Mouse (Mus musculus): ENCODE results near the gene Slc13a3.
"Not testable (repeated sequence)": the region's sequence is repeated elsewhere in the genome, so short reads cannot be mapped to it uniquely, and the experiment has no call there.

Slc13a3 gene

DNA sequence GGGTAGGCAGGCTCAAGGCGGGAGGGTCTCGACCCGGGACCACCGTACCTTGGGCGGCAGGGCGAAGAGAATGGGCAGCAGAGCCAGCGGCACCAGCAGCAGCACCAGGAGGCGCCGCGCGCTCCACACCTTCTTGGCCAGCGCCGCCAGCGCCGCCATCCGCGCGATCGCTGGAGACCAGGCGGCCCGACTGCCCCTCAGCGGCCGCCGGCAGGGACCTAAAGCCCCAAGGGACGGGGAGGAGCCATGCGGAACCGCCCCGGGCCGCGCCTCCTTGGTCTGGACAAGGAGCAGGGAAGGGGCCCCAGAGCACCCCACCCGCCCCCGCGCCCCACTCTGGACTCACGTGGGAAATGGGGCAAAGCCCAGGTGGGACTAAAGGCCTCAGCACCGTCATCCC, at the start of gene Slc13a3:
Slc13a3 (minus strand) TSS at position 228 of the 400 bp plus-strand sequence.
- DNase-seq (ENCODE audit: low read depth), result no peak

GRCm38 (mm10) chr2:165515178-165515728, 42.2 kb upstream of the Slc13a3 start:
- no peak for DNase-seq (ENCODE audit: low read depth)

GRCm38 (mm10) chr2:165512870-165513600, 40.0 kb upstream of the Slc13a3 start:
- DNase-seq (ENCODE audit: low read depth), result peak; percentile 20

DNA sequence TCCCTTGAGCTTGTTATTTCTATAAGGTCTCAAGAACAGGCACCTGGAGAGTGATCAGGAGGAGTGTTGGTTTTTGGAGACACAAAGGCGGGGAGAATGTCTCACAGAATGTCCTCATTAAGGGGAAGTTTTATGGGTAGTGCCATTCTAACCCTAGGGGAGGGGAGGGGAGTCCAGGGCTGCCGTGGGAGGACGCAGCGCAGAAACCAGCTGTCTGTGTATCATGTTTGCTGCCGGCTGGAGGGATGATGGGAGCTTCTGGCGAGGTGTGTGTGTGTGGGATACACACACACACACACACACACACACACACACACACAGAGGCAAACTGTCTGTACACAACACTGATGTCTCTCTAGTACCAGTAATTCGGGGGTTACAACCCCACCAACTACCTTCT, 39.4 kb upstream of the Slc13a3 start:
- no peak for DNase-seq (ENCODE audit: low read depth)

DNA sequence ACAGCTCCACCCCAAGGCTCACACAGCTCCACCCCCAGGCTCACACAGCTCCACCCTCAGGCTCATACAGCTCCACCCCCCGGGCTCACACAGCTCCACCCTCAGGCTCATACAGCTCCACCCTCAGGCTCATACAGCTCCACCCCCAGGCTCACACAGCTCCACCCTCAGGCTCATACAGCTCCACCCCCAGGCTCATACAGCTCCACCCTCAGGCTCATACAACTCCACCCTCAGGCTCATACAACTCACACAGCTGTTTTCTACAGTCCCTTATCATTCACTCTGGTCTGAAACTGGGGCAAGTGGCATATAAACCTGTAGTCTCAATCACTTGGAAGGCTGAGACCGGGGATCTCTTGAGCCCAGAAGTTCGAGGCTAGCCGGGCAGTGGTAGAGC, 38.5 kb upstream of the Slc13a3 start:
- not testable (repeated sequence) for DNase-seq (ENCODE audit: low read depth)

- DNase-seq (ENCODE audit: low read depth), result not testable (repeated sequence)
These were observed 38.0 kb upstream of the Slc13a3 start for GRCm38 (mm10) chr2:165510914-165511458.

DNA sequence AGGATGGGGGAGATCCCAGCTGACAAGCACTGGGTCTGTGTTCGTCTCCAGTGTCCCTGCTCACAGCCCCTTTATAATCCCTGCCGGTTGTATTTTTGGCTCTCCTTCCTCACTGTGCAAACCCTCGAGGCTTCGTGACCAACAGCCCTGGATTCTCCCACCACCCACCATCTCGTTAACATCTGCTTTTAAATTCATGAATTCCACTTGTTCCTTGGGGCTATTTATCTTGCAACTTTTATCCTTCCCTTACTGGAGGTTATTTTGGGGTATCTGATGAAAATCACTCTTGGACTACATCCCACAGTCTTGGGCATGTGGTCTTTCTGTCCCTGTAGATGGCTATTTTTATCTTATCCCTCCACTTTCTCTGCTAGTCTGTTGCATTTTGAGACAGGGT, 37.4 kb upstream of the Slc13a3 start:
- DNase-seq (ENCODE audit: low read depth), result no peak

DNA sequence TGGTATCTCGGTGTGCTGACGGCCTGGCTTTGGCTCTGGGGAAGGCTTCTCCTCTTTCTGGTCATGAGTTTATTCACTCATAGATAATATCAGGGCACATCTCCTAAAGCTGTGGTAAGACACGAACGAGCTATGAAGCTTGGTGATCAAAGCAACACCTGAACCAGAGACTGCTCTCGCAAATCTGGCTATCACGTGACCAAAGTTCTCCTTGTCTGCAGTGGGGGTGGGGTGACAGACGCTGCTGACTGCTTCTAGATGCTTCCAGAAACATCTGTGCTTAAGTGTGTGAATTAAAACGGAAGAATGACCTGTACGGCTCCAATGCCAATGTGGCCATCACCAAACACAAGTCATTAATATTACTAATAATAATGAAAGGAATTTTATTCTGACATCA, 36.7 kb upstream of the Slc13a3 start:
- DNase-seq (ENCODE audit: low read depth), result no peak

DNA sequence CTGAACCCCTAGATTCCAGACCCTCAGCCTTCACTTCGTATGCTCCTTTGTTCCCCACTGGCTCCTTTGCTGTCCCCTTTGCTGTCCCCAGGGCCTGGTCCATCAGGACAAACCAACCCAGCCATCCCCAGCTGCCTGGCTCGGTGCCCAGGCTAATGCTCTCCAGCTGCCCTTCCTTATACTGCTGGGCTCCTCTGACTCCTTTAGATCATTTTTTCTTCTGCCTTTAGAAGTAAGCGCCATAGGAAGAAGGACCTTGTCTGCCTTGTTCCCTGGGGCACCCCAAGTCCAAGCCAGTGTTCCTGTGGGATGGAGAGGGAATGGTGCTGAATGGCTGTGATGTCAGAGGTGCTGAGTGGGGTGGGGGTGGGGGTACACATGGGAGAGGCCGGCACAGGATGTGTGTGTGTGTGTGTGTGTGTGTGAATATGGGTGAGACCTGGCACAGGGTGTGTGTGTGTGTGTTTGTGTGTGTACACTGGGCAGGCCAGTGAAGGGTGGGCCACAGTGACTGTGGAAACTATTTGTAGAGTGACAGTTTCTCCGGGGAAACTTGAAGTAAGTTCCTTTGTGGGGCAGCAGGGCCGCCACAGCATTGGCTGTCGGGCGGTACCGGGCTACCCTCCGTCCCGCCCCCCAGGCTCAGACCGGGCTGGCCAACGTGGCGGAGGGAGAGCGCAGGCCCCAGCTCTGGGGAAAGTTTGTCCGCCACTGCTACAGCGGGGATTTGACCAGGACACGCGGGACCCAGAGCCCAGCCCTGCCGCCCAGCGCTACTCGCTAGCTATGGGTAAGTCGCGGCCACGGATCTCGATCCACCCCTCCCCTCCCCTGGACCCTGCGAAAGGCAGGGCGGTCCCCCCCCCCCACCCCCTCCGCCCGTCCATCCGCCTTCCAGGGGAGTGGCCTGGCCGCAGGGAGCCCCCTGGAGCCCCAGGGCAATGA, 30.5 kb upstream of the Slc13a3 start, which contains the start of gene Slc2a10:
Slc2a10 (plus strand) TSS at position 529 of the 945 bp plus-strand sequence.
- DNase-seq (ENCODE audit: low read depth), result peak; percentile 85

GRCm38 (mm10) chr2:165498816-165499215, 25.8 kb upstream of the Slc13a3 start:
- peak; percentile 28 for DNase-seq (ENCODE audit: low read depth)

DNA sequence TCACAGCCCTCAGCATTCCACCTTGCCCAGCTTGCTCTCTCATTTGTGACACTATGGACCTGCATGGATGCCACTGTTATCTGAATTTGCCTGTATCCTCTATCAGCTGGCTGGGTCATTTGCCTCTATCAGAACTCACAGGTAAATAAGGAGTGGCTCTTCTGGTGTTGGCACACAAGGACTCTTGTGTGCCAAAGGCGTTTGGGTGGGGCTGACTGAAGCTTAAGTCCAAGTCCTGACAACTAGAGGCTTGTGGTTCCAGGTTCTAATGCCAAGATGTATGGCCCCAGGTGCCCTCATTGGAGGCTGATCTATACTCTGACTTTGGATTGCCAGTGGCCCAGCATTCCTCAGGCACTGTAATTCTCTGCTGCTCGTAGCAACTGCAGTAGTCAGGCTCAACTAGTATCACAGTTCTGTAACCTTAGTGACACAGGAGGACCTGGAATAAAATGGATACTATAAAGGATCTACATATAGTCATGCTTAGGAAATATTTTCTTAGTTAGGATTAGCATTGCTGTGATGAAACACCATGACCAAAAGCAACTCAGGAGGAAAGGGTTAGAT, 24.8 kb upstream of the Slc13a3 start:
- no peak for DNase-seq (ENCODE audit: low read depth)

DNA sequence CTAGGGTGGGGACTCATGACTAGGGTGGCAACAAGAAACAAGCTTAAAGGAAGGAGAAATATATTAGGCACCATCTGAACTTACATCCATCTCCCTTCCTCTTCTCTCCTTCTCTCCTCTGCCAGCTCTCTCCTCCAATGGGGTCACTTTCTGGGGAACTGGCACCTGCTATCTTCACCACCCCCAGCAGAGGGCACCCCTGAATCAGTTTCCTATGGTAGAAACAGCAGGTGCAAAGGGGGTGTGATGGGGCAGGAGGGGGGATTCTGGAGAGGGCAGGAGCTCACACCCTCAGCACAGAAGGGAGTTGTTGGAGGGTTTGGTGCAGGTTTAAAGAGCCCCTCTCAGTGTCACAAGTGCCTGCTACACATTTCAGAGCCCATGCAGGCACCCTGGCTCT, 23.2 kb upstream of the Slc13a3 start:
- peak; percentile 68 for DNase-seq (ENCODE audit: low read depth)

DNA sequence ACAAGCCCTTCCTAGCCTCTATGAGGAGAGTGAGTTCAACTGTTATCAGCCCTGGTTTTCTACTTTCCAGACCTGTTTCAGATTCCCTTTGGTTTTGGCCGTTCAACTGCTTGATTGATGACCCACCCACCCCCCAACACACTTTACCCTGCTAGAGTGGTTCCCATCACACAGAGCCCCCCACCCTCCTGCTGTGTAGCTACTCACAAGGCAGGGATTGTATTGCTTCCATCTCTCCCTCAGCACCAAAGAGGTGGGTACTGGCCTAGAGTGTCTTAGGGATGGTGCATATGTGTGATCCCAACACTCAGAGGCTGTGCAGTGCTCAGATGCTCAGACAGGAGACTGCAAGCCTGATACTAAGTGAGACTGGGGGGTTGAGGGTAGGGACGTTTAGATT, 21.5 kb upstream of the Slc13a3 start:
- DNase-seq (ENCODE audit: low read depth), result no peak

DNA sequence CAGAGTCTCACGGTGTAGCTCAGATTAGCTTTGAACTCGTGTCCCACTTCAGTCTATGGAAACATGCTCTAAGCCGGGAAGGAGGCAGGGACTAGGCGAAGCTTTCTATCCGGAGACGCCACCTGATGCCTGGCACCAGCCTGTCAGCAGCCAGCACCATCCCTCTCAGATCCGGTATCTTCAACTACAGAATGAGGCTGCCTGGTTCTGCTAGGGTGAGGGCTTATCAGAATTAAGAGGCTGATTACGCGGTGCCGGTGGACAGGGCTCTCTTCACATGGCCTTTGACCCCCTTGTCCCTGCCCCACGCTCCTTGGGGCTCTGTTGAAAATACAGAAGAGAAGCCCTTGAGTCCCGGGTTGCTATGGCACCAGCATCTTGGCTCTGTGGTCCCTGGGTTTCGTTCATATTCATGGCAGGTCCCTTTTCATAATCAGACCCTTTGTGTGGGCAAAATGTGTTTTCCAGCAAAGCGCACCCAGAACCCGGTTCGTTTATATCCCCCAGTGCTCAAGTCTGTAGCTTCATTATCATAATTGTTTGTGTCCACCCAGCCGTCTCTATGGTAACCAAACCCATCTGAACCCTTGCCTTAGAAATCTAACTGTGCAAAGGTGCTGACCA, 20.7 kb upstream of the Slc13a3 start:
- no peak for DNase-seq (ENCODE audit: low read depth)

GRCm38 (mm10) chr2:165492648-165493553, 19.9 kb upstream of the Slc13a3 start, which contains the start of gene Trp53rka:
Gene Trp53rka (minus strand): TSS chr2:165493324.
- peak; percentile 89 for DNase-seq (ENCODE audit: low read depth)

GRCm38 (mm10) chr2:165486881-165487535, 14.0 kb upstream of the Slc13a3 start:
- DNase-seq (ENCODE audit: low read depth), result peak; percentile 79

GRCm38 (mm10) chr2:165486401-165486800, 13.4 kb upstream of the Slc13a3 start:
- DNase-seq (ENCODE audit: low read depth), result peak; percentile 42

DNA sequence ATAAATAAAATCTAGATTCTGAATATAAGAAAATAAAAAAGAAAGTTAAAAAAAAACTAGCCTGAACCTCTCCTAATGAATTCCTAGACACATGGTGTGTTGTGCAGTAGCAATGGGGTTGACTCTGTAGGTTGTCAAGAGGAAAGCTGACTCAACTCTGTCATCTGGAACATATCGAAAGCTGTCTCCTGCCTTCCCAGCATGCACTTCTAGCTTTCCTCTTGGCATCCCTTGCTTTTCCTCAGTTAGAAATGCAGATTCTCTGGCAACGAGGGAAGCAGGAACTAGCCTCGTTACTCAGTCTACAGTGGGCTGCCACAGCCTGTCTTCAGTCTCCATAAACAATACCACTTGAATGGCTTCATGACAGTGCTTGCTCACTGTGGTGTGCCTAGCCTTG, 12.8 kb upstream of the Slc13a3 start:
- DNase-seq (ENCODE audit: low read depth), result peak; percentile 23

DNA sequence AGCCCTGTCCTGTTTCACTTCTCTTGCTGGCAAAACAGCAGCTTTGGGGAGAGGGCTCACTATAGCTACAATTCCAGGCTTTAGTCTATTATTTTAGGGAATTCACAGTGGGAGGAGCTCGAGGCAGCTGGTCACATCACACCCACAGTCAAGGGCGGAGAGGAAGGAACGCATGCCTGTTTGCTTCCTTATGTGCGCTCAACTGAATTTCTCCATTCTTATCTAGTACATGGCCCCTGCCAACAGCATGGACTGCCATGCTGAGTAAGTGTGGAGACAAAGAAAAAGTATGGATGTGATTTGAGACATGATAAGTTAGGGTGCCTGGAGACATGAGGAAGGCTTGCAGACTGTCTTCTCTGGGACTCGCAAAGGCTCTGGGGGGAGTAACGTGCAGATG, 11.1 kb upstream of the Slc13a3 start:
- DNase-seq (ENCODE audit: low read depth), result no peak

GRCm38 (mm10) chr2:165482003-165482402, 9.0 kb upstream of the Slc13a3 start:
- DNase-seq (ENCODE audit: low read depth), result no peak

Data from NIH3T3 (cell line).